Mouse (Mus musculus) left cerebral cortex, postnatal 36 days (tissue): Measurements from ENCODE around the gene Nfe2l2. TPM values are rescaled to one million over a fixed set of nuclear protein-coding genes. Genes with fewer than 3 reads are reported as not detected.
A peak's percentile ranks its signal among the peaks of the same experiment; 100 is the strongest.

Experiments used
- DNase-seq, 2 experiments: peaks; one replicate each; pipeline ENCODE4 v3.0.0; 2021 to 2022; ENCODE audit warnings: low spot score in 2 of 2, mixed read lengths in 1 of 2
- intact Hi-C: fragments of 180-260 bp; cut with DNase I; formaldehyde crosslinking; loops from one replicate; pipeline ENCODE4 v1.15.1; 2025
- total RNA-seq, 2 experiments: library from RNA; stranded (reverse); gene quantifications; 2 replicates each; pipeline ENCODE4 v1.2.3; 2021

The Nfe2l2 gene
- total RNA-seq: 10 to 100 TPM; 11.7 to 12.3 TPM

- peak; percentile 76 to 82 for DNase-seq
- intact Hi-C loops: loop anchor here (5.0 kb wide), 1 partner anchor 47 kb away; the partner anchor contains the start of gene Hnrnpa3
Observed at GRCm38 (mm10) chr2:75704234-75705161, at the start of gene Nfe2l2. Nfe2l2 (minus strand) TSS chr2:75704641.

DNA sequence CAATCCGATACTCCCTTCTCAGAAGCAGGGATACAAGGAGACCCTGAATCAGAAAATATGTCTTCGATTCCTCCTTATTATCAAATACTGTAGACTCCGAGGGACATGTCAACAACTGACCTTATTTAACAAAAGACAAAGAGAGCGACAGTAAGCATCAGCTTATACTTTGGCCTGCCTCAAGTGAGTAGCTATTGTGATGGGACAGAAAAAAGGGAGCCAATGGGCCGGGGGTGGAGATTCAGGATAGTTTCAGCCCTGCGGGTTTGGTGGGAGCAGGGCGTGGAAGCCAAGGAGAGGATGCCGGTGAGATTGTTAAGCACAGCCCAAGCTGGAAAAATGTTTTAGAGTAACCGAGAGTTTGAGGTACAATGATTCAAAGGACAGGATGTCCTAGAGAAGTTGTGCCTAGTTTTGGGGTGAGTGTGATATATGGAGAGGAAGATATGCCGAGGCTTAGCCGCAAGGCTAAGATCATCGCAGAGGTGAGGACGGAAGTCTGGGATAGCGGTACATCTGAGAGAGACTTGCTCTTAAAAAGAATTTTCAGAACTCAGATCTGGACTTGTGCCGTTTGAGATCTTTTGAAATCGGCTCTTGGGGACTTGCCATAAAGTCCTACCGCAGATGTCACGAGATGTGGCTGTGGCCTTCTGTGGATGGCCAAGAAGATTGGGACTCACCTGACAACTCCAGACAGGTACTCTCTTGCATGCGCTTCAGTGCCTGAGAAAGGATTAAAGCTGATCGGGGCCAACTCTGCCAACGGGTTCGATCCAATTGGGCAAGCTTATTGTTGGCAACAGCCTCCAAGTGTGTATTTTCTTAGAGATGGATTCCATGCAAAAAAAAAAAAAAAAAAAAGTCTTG lies 48.1 kb upstream of the Nfe2l2 start:
- intact Hi-C loops: no loop called here
- DNase-seq: no peak

- intact Hi-C loops: no loop called here
- no peak for DNase-seq
Observed at GRCm38 (mm10) chr2:75751896-75752295, 47.5 kb upstream of the Nfe2l2 start.

DNA sequence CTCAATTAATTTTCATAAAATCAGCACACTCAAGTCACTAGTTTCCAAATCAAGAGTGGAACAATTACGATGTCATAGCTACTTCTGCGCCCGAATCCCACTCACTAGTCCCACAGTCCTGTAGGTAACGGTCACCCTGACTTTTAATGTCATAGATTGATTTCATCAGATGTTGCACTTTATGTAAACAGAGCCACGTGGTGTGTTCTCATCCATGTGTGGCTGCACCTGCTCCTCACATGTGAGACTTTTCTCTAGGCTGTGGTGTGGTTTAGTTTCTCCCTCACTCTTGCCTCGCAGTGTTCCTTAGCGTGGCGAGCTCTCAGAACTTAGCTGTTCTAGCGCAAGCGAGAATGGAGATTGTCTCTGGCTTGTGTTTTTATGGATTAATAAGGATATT lies 46.4 kb upstream of the Nfe2l2 start:
- DNase-seq: no peak
- intact Hi-C loops: no loop called here

DNA sequence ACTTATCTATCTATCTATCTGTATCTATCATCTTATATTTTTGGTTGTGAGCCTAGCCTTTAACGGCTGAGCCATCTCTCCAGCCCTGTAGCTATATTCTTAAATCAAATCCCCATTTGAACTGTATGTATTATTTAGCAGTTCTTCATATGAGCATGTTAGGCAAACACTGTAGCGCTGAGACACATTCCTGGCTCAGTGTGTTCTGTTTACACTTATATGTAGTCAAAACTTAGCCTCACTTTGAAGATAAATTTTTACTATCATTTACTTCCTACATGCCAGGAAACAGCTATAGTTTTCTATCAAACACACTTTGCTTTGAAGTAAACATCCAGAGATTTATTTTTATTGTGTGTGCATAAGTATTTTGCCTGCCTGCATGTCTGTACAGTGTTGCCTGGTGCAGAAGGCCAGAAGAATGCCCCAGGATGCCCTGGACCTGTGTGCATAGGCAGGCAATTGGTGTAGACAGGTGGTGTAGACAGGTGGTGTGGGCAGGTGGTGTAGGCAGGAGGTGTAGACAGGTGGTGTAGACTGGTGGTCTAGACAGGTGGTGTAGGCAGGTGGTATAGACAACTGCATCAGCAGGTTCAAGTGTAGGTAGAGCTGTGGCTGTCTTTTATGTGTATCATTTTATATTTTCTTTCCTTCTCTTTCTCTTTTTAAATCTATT lies 45.7 kb upstream of the Nfe2l2 start:
- DNase-seq: no peak
- intact Hi-C loops: no loop called here

- intact Hi-C loops: no loop called here
Observed at GRCm38 (mm10) chr2:75748841-75749240, 44.4 kb upstream of the Nfe2l2 start.

GRCm38 (mm10) chr2:75737006-75737503 lies 32.6 kb upstream of the Nfe2l2 start:
- DNase-seq: no peak
- intact Hi-C loops: no loop called here

More at GRCm38 (mm10) chr2:75748841-75749240, 44.4 kb upstream of the Nfe2l2 start:
- no peak for DNase-seq

DNA sequence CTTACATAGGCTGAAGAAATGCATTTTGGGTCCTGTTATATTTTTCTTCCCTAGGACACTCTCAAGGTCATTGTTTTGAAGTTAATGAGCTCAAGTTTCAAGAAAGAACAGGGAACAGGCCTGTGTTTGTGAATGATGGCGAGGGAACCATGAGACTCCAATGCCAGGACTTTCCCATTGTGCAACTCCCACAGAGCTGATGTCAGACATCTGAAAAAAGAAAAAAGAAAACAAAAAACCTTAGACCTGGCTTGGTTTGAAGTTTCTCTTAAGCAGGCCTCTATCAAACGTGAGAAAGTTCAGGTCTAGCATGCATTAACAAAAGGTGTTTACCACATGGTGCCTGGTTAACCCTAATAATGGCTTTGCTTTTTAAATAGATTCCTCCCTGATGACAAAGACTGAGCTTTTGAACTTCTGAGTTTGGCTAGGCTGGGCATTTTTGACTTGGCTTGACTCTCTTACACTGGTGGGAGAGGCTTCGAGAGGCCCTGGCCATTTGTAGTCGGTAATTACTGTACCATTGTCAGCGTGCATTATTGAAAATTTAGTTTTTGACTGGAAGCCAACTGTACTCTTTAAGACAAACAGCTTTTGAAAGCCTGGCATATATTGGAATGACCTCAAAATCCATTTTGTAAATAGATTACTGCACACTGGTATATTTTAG lies 29.9 kb upstream of the Nfe2l2 start:
- DNase-seq: no peak
- intact Hi-C loops: no loop called here

GRCm38 (mm10) chr2:75733177-75733576 lies 28.7 kb upstream of the Nfe2l2 start:
- intact Hi-C loops: no loop called here
- no peak for DNase-seq

- no peak for DNase-seq
- intact Hi-C loops: no loop called here
Observed at GRCm38 (mm10) chr2:75731929-75732328, 27.5 kb upstream of the Nfe2l2 start.

GRCm38 (mm10) chr2:75731233-75731651 lies 26.8 kb upstream of the Nfe2l2 start:
- intact Hi-C loops: no loop called here
- DNase-seq: no peak

- intact Hi-C loops: no loop called here
- DNase-seq: peak; percentile 10 to 25
Observed at GRCm38 (mm10) chr2:75730052-75730451, 25.6 kb upstream of the Nfe2l2 start.

- DNase-seq: no peak
- intact Hi-C loops: no loop called here
Observed at GRCm38 (mm10) chr2:75724863-75725445, 20.5 kb upstream of the Nfe2l2 start.

DNA sequence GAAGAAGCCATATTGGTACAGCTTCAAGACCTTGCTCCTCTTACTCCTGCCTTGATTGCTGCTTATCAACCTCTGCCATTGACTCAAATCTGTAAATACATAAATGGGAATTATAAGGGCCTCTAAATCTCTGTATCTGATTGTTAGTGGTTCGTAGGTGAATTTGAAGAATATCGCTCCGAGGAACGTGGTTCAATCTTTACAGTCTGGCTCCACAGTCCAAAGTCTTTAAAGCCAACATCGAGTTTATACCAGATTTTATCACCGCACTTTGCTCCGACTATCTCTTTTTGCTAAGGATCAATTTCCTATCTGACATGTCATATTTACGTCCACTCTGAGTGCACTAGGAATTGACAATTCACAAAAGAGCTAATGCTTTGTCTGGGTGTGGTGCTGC lies 19.0 kb upstream of the Nfe2l2 start:
- intact Hi-C loops: no loop called here
- DNase-seq: no peak

DNA sequence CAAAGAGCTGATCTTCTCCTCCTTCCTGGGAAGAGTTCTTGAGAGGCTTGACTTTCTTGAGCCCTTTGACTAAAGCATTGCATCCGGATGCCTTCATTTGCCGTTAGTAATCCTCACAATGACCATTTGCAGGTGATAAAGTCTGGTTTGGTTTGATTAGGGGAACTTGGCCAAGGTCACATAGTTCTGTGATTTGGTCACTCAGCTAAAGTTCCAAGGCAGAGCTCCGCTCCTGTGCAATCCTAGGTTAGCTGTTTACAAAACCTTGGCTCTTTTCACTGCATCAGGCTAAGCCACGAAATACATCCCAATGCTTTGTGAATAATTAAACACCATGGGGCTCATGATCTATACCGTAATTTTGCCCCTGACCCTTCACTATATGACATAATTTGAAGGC lies 18.5 kb upstream of the Nfe2l2 start:
- no peak for DNase-seq
- intact Hi-C loops: no loop called here

GRCm38 (mm10) chr2:75720236-75721027 lies 16.0 kb upstream of the Nfe2l2 start:
- intact Hi-C loops: no loop called here
- DNase-seq: no peak

- intact Hi-C loops: no loop called here
- no peak for DNase-seq
Observed at GRCm38 (mm10) chr2:75719331-75719869, 15.0 kb upstream of the Nfe2l2 start.
